Mouse (Mus musculus) CH12.LX (cell line): ENCODE results near the gene Snrpd3.

ENCODE experiments used
- E2F4 ChIP-seq: IDR thresholded peaks from 2 replicates; pipeline ENCODE4 v1.6.1; 2011; ENCODE audit warnings: low read depth, low read length, improper control_type of control experiment; ENCODE audit not compliant: insufficient replicate concordance
- GABPA ChIP-seq: IDR thresholded peaks from 2 replicates; pipeline ENCODE4 v1.6.1; 2012; ENCODE audit warnings: low read depth, low read length, improper control_type of control experiment, inconsistent platforms; ENCODE audit not compliant: insufficient replicate concordance
- POLR2A ChIP-seq: IDR thresholded peaks from 2 replicates; pipeline ENCODE4 v1.6.1; 2011; ENCODE audit warnings: low read depth, mild to moderate bottlenecking, improper control_type of control experiment, low read length
- USF1 ChIP-seq: IDR thresholded peaks from 2 replicates; pipeline ENCODE4 v1.6.1; 2014; ENCODE audit warnings: low read depth, mild to moderate bottlenecking, inconsistent platforms, low read length, improper control_type of control experiment

- TF ChIP-seq E2F4 (no peak), USF1 (no peak), POLR2A (no peak), GABPA (no peak)
These were observed 26.0 kb upstream of the Snrpd3 start for GRCm38 (mm10) chr10:75491234-75491935.
